Mouse (Mus musculus): ENCODE results near the gene Supt4a. TPM values are rescaled to one million over a fixed set of nuclear protein-coding genes. Genes with fewer than 3 reads are reported as not detected.
A peak's percentile ranks its signal among the peaks of the same experiment; 100 is the strongest.

Supt4a gene
- polyA plus RNA-seq, 1 experiment from 2014 or later = 141 TPM

GRCm38 (mm10) chr11:87755360-87756017 lies 18.1 kb downstream of the Supt4a start:
- Histone ChIP-seq H3K27me3 (peaks cover 8% of the 10 kb centered on the region), H3K9me3 (replicated peaks) (no peaks in the 10 kb centered on the region), H3K4me3 (no peak overlapping the region), H3K9ac (no peak overlapping the region), H3K4me1 (peaks cover 9% of the 10 kb centered on the region), H3K27ac (no peak overlapping the region), H3K36me3 (no peaks in the 10 kb centered on the region), H3K4me2 (replicated peaks) (no peak overlapping the region)
- WGBS = 73% methylated on average over 17 of the region's 17 CpGs
- ATAC-seq (ENCODE audit: low FRiP score) = no peak

- Histone ChIP-seq H3K4me2 (replicated peaks) (no peak overlapping the region), H3K27ac (no peak overlapping the region), H3K36me3 (no peaks in the 10 kb centered on the region), H3K9ac (no peak overlapping the region), H3K4me1 (peaks cover 9% of the 10 kb centered on the region), H3K9me3 (replicated peaks) (no peaks in the 10 kb centered on the region), H3K27me3 (peaks cover 17% of the 10 kb centered on the region), H3K4me3 (no peak overlapping the region)
- no peak for ATAC-seq (ENCODE audit: low FRiP score)
- WGBS = 92% methylated on average over 15 of the region's 15 CpGs
These were observed 19.0 kb downstream of the Supt4a start for GRCm38 (mm10) chr11:87756251-87756820.

DNA sequence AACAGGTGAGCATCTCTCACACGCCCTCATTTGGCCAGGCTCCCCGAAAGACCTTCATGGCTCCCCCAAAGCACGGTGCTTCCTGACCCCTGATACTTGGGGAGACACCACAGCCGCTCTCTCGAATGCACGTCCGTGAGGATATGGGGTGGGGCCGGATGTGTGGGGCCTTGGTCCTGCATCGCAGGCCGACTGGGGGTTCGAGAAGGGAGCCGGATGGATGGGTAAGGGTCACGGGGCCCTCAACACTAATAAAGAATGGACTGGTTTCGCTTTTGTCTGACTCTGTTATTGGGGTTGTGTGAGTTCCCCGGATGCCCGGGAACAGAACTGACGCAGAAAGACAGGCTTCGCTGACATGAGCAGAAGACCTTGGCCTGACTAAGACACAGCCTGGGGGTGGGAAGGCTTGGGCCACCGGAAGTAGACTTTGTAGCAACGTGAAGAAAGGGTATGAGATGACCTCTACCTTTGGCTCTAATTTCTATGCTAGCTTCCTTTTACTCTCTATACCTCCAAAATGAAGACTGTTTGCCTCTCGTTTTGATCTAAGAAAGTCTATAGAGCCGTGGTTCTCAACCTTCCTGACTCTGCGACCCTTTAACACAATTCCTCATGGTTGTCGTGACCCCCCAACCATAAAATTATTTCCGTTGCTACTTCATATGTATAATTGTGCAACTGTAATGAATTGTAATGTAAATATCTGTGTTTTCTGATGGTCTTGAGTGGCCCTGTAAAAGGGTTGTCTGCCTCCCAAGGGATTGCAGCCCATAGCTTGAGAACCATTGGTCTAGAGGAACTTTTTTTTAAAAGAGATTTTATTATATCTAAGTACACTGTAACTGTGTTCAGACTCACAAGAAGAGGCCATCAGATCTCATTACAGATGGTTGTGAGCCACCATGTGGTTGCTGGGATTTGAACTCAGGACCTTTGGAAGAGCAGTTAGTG lies 19.9 kb downstream of the Supt4a start:
- no peak overlapping the region for H3K4me2 ChIP-seq (replicated peaks)
- WGBS = 86% methylated on average over 25 of the region's 25 CpGs
- no peak for ATAC-seq (ENCODE audit: low FRiP score)

DNA sequence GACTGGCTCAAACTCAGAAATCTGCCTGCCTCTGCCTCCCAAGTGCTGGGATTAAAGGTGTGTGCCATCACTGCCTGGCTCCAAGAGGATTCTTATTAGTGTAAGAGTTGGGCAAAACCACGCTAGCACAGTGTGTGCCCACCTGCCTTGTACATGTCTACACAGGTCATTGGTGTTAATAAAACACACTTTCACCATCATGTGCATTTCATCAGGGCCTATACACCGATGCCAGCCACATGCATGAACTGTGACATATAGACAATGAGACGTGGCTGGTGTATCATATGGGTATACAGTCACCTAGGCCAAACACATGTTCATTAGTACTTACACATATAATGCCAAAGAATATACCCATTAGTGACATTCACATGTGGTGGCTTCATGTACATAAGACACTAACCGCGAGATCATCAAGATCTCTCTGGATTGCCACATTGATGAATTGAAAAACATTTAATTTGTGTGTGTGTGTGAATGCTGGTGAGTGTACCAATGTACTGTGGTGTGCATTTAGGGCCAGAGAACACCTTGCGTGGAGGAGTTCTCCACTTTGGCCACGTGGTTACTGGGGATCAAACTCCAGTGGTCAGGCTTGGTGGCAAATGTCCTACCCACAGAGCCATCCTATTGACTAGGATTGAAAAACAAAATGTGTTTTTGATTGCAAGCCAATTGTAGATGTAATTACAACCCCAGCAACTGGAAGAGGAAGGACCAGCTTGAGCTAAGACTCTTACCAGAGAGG lies 21.0 kb downstream of the Supt4a start:
- Histone ChIP-seq H3K4me1 (peaks cover 25% of the 10 kb centered on the region), H3K27ac (no peak overlapping the region), H3K4me3 (no peak overlapping the region), H3K36me3 (no peaks in the 10 kb centered on the region), H3K9me3 (replicated peaks) (no peaks in the 10 kb centered on the region), H3K27me3 (peaks cover 37% of the 10 kb centered on the region), H3K4me2 (replicated peaks) (no peak overlapping the region), H3K9ac (no peak overlapping the region)
- WGBS = 79% methylated on average over 7 of the region's 7 CpGs
- no peak for ATAC-seq (ENCODE audit: low FRiP score)

More for the DNA sequence above, 19.9 kb downstream of the Supt4a start:
- Histone ChIP-seq H3K9ac (no peak overlapping the region), H3K36me3 (no peaks in the 10 kb centered on the region), H3K4me1 (peaks cover 14% of the 10 kb centered on the region), H3K4me3 (no peak overlapping the region), H3K27me3 (peaks cover 26% of the 10 kb centered on the region), H3K9me3 (replicated peaks) (no peaks in the 10 kb centered on the region), H3K27ac (no peak overlapping the region)

GRCm38 (mm10) chr11:87758957-87759608 lies 21.7 kb downstream of the Supt4a start:
- no peaks in the 10 kb centered on the region for H3K36me3 ChIP-seq
- H3K4me3 ChIP-seq = no peak overlapping the region
- ATAC-seq (ENCODE audit: low FRiP score) = no peak
- no peaks in the 10 kb centered on the region for H3K9me3 ChIP-seq (replicated peaks)
- H3K4me1 ChIP-seq = peaks cover 32% of the 10 kb centered on the region
- no peak overlapping the region for H3K4me2 ChIP-seq (replicated peaks)
- H3K9ac ChIP-seq = no peak overlapping the region
- WGBS = 72% methylated on average over 4 of the region's 4 CpGs
- no peak overlapping the region for H3K27ac ChIP-seq
- H3K27me3 ChIP-seq = peaks cover 44% of the 10 kb centered on the region

DNA sequence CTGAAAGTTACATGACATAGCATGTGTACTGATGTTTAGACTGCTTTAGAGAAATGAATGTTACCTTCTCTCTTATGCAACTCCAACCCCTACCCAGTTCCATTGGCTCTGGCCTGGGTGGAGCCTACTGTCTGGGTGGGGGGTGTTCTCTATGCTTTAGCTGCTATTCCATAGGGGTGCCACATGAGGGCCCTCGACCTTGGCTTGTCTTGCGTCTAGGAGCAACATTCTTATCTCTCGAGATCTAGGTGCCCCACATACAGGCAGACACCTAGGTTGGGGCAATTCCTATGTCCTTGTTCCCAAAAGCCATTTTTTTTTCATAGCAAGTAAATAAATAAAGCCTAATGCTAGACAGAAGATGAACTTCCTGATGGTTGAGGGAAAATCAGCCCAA lies 22.3 kb downstream of the Supt4a start:
- 6% methylated on average over 3 of the region's 3 CpGs for WGBS
- Histone ChIP-seq H3K27me3 (peaks cover 49% of the 10 kb centered on the region), H3K36me3 (no peaks in the 10 kb centered on the region), H3K4me2 (replicated peaks) (peak overlapping the region; percentile 97), H3K9me3 (replicated peaks) (no peaks in the 10 kb centered on the region), H3K9ac (peak overlapping the region; percentile 15; the same call in 1 of the 2 replicates), H3K27ac (peak overlapping the region; percentile 84), H3K4me3 (no peak overlapping the region; the same call in 1 of the 2 replicates), H3K4me1 (peaks cover 38% of the 10 kb centered on the region)
- ATAC-seq (ENCODE audit: low FRiP score) = no peak

DNA sequence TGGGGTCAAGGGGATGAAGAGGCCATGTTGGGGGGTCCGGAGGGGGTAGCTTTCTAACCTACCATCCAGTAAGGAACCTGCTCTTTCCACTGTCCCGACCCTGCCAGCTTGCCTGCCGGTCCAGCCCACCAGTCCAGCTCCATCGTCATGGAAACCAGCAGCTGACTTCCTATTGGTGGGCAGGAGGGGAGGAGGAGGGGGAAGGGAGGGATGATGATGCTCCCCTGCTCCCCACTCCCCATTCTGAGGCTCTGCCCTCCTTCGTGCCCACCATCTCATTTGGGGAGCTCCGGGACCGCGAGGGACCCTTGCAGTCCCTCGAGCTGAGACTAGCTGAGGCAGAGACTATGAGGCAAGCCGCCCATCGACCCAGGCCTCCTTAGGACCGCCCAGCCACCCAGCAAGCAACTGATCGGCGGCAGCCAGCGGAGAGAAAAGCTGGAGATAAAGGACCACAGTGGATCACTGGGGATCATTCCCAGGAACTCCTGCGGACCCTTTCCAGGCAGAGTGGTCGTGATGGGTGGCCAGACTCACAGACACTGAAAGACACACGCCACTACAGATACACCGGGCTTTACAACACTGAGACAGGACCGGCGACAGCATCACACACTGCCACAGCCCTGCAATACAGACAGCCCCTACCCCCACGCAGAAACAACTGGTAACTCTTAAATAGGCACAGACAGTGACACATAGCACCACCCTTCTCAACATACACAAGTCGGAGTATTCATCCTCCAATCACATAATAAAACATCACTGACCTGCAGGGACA lies 23.1 kb downstream of the Supt4a start, which contains the start of gene Tspoap1:
Gene Tspoap1 (plus strand): TSS at position 241 of the 781 bp plus-strand sequence.
- peak; percentile 72 for ATAC-seq (ENCODE audit: low FRiP score)
- Histone ChIP-seq H3K27me3 (peaks cover 58% of the 10 kb centered on the region), H3K4me3 (peak within 1 kb of the TSS; percentile 71), H3K9me3 (replicated peaks) (no peaks in the 10 kb centered on the region), H3K27ac (peak within 1 kb of the TSS; percentile 84), H3K36me3 (no peaks in the 10 kb centered on the region), H3K4me1 (peaks cover 45% of the 10 kb centered on the region), H3K4me2 (replicated peaks) (peak within 1 kb of the TSS; percentile 97), H3K9ac (peak within 1 kb of the TSS; percentile 85)
- WGBS = 7% methylated on average over 23 of the region's 23 CpGs

DNA sequence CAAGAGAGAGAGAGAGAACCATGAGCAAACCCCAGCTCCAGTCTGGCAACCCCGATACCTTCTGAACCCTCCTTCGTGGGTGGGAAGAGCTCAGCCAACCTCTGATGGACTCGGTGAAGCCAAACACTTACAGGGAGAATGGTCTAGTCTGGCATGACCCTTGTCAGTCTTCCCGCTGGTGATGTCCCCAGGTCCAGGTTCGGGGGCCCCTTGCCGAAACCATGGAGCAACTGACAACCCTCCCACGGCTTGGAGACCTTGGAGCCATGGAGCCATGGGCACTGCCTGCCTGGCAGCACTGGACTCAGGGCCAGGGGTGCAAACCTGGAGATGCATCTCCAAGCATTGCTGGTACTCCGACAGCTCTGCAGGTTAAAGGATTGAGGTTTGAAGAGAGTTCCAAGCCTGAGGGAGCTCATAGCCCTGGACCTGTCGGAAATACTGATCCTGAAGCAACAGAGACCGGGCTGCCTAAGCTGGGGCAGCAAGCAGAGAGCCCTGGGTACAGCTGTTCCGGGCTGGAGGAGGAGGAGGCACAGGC lies 23.9 kb downstream of the Supt4a start:
- no peaks in the 10 kb centered on the region for H3K36me3 ChIP-seq
- H3K4me1 ChIP-seq = peaks cover 45% of the 10 kb centered on the region
- no peak for ATAC-seq (ENCODE audit: low FRiP score)
- peak overlapping the region; percentile 71 for H3K4me3 ChIP-seq
- no peaks in the 10 kb centered on the region for H3K9me3 ChIP-seq (replicated peaks)
- H3K27ac ChIP-seq = no peak overlapping the region
- 67% methylated on average over 11 of the region's 11 CpGs for WGBS
- H3K4me2 ChIP-seq (replicated peaks) = peak overlapping the region; percentile 97
- peak overlapping the region; percentile 85 for H3K9ac ChIP-seq
- H3K27me3 ChIP-seq = peaks cover 65% of the 10 kb centered on the region

DNA sequence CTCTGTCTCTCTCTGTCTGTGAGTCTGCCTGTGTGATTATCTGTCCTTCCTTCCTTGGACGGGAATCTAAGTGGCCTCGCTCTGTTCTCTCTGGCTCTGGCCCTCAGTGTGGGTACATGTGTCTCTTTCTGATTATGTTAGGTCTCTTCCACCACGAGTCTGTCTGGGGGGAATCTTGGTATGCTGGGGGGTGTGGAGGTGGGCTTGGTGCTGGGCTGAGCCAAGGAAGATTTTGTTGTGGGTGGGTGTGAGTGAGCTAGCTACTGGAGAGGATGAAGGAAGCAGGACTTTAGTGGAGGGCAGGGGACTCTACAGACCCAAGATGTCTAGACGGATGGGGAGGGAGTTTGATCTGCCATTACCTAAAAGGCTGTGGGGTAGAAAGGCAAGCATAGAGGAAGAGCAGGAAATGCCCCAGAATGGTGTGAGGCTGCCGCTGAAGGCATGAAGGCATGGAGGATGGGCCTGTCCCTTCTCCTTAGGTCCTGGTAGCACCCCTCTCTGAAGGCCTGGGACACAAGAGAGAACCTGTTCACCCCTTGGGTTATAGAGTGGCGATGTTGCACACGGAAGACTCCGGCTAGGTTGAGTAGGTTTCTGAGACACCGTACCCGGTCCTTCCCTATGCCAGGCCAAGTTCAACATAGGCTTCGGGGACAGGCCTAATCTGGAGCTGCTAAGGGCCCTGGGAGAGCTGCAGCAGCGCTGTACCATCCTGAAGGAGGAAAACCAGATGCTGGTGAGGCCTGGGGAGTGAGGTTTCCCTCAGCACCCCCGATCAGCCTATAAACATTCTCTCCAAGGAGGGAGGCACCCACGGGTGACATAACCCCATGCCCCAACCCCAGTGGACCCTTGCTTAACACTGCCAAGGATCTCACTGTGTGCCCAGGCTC lies 24.7 kb downstream of the Supt4a start:
- no peak overlapping the region for H3K27ac ChIP-seq
- 75% methylated on average over 14 of the region's 14 CpGs for WGBS

More for the DNA sequence above, 24.7 kb downstream of the Supt4a start:
- Histone ChIP-seq H3K9ac (peak overlapping the region; percentile 85), H3K36me3 (no peaks in the 10 kb centered on the region), H3K4me2 (replicated peaks) (peak overlapping the region; percentile 97), H3K9me3 (replicated peaks) (no peaks in the 10 kb centered on the region), H3K4me3 (peak overlapping the region; percentile 71), H3K27me3 (peaks cover 70% of the 10 kb centered on the region), H3K4me1 (peaks cover 45% of the 10 kb centered on the region)
- ATAC-seq (ENCODE audit: low FRiP score) = no peak
